Mouse (Mus musculus) C2C12 (cell line): ENCODE measurements around the gene Ank3.

Source experiments
- CTCF ChIP-seq: IDR thresholded peaks from one replicate; pipeline ENCODE4 v1.5.1; 2011; ENCODE audit not compliant: control insufficient read depth, insufficient read depth, insufficient read length
- USF1 ChIP-seq: IDR thresholded peaks from one replicate; pipeline ENCODE4 v1.6.1; 2011; ENCODE audit warnings: low read depth, mild to moderate bottlenecking, control low read depth, moderate library complexity

- TF ChIP-seq CTCF (no peak), USF1 (no peak)
Measured at GRCm38 (mm10) chr10:69895606-69896005, 497.0 kb downstream of the Ank3 start.
